Mouse (Mus musculus): ENCODE results near the gene Utp11. TPM values are rescaled to one million over a fixed set of nuclear protein-coding genes. Genes with fewer than 3 reads are reported as not detected.
"Not testable (repeated sequence)": the region's sequence is repeated elsewhere in the genome, so short reads cannot be mapped to it uniquely, and the experiment has no call there.

Gene Utp11
- 10 to 100 TPM; 21.7 to 25.4 TPM for total RNA-seq (2021)
- long read RNA-seq, experiment 1, transcript Utp11-201 (8 exons, 1,603 nt): major isoform, 43 of 50 reads
- long read RNA-seq, experiment 1, partial matches to known transcripts: 2 of 50 reads
- long read RNA-seq, experiment 1, other reads (novel, unspliced or antisense): 5 of 50 reads
- long read RNA-seq, experiment 2, transcript Utp11-201 (8 exons, 1,603 nt): major isoform, 32 of 34 reads
- long read RNA-seq, experiment 2, partial matches to known transcripts: 1 of 34 reads
- long read RNA-seq, experiment 2, other reads (novel, unspliced or antisense): 1 of 34 reads

- DNase-seq: peak; percentile 79
Observed at GRCm38 (mm10) chr4:124693135-124693894, at the start of gene Utp11. Gene Utp11 (minus strand): TSS chr4:124693600.

DNA sequence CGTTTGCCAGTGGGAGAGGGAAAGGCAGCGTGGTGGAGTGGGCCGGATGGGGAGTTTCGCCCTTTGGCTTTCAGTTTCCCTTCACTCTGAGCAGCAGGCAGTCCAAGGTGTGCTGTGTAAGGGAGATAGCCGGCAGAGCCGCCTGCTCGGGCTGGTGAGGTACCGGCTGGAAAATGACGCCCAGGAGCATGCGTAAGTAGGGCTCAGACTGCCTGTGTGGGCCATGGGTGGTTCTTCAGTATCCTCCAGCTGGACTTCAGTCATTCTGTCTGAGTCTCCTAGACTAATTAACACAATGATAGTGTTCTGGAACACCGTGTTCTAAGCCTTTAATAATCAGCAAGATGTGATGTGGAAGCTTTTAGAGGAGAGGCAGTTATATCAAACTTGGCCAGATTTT lies 49.4 kb upstream of the Utp11 start:
- DNase-seq: no peak

DNA sequence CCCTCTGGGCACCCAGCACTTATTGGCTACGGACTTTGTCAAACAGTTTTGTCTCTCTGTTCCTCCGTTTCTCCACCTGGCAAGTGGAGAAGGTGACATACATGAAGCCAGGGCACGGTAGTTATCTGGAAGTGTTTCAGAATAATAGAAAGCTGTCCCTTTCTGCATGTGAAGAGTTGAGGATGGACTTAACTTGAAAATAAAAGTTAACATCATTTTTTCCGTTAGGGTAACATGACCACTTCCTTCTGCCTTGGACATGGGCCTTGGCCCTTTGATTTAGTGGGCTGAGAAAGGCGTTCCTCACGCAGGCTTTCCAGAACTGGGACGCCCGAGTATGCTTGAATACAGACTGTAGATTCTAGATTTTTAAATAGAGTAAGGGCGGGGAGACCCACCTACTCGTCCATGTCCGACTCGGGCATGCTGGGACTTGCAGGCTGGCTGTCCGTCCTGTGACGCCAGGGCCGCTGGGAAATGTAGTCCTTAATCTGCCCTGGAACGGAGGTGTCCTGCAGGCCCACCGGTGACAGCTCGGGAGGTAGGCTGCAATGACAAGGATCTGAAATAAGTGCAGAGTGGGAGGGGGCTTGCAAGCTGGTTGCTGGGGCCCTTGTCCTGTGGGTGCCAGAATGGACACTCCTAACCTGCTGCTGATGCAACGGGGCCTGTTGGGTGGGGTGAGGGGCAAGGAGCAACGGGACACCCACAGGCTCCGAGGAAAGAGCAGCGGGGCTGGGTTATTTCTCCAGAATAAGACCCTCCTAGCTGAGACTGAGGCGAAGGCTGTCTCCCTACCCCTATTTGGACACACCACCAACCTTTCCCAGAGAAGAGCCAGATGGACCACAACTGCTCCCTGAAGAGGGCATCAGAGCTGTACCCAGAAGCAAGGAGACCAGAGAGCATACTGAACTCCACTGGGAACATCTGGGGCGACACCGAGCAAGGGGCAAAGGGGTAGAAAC lies 48.3 kb upstream of the Utp11 start, which contains the start of gene Inpp5b:
Gene Inpp5b (plus strand): TSS at position 475 of the 968 bp plus-strand sequence.
- DNase-seq: peak; percentile 71

GRCm38 (mm10) chr4:124738783-124739182 lies 45.4 kb upstream of the Utp11 start:
- DNase-seq: no peak

DNA sequence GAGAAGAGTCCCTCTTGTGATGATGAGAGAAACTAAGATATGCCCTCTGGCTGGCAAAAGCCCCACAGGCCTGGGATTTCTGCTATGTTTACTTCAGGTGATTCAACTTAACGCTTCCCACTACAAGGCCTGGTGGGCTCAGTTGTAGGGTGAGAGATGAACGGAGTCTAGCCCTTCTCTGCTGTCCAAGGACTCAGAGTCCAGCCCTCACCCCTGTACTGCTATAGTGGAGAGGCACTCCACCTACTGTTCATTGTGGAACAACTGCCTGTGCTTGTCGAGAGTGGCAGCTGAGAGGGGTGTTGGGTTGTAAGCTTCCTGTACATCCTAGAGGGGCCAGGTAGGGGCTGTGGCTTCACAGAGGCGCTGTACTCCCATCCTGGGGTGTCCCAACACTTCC lies 44.6 kb upstream of the Utp11 start:
- DNase-seq: no peak

- DNase-seq: no peak
Observed at GRCm38 (mm10) chr4:124737486-124737885, 44.1 kb upstream of the Utp11 start.

GRCm38 (mm10) chr4:124736952-124737351 lies 43.6 kb upstream of the Utp11 start:
- no peak for DNase-seq

GRCm38 (mm10) chr4:124726121-124726520 lies 32.7 kb upstream of the Utp11 start:
- no peak for DNase-seq

GRCm38 (mm10) chr4:124719101-124719500 lies 25.7 kb upstream of the Utp11 start:
- no peak for DNase-seq

GRCm38 (mm10) chr4:124714545-124715481 lies 21.4 kb upstream of the Utp11 start, which contains the start of gene Sf3a3:
Gene Sf3a3 (plus strand): TSS chr4:124714776.
- peak; percentile 89 for DNase-seq

DNA sequence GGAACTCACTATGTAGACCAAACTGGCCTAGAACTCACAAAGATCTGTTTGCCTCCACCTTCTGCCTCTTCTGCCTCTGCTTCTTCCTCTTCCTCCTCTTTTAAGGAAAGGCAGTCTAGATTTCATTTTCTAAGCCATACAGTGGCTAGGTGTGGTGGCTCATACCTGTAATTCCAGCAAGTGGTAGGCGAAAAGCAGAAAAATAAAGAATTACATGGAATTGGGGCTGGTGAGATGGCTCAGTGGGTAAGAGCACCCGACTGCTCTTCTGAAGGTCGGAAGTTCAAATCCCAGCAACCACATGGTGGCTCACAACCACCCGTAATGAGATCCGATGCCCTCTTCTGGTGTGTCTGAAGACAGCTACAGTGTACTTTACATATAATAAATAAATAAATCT lies 20.4 kb upstream of the Utp11 start:
- not testable (repeated sequence) for DNase-seq

DNA sequence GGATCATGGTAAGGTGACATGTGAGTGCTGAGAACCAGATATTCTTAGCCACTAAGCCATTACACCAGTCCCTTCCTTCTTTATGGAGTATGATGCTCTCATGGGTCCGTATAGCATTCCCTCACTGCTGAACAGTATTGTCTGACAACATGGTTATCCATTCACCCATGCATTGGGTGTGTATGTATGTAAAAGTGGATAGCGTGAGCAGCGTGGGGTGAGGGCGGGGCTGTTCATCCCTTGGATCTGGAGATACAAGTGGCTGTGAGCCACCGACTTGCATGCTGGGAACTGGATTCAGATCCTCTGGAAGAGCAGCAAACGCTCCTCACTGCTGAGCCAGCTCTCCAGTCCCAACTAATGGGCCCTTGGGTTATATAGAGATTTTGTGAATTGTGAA lies 19.2 kb upstream of the Utp11 start:
- DNase-seq: no peak

- no peak for DNase-seq
Observed at GRCm38 (mm10) chr4:124710776-124711291, 17.4 kb upstream of the Utp11 start.

DNA sequence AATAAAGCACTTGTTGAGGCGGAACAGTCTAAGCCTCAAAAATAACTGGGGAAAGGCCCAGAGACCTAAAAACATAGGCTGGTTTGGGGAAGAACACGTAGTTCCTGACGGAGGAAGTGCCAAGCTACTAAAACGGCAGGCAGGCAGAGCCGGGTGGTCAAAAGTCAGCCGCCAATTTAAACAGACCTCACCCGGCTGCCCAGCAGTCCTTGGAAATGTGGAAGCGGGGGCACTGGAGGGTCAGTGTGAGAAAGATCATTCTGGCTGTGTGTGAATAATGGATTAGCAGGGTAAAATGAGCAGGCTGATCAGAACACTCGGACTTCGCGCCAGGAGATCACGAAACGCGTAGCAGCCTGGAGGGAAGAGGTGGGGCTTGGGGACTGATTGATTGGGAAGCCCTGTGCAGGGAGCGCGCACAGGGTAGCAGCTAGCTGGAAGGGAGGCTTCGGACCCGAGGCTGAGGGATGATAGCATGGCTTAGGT lies 16.6 kb upstream of the Utp11 start:
- peak; percentile 43 for DNase-seq

DNA sequence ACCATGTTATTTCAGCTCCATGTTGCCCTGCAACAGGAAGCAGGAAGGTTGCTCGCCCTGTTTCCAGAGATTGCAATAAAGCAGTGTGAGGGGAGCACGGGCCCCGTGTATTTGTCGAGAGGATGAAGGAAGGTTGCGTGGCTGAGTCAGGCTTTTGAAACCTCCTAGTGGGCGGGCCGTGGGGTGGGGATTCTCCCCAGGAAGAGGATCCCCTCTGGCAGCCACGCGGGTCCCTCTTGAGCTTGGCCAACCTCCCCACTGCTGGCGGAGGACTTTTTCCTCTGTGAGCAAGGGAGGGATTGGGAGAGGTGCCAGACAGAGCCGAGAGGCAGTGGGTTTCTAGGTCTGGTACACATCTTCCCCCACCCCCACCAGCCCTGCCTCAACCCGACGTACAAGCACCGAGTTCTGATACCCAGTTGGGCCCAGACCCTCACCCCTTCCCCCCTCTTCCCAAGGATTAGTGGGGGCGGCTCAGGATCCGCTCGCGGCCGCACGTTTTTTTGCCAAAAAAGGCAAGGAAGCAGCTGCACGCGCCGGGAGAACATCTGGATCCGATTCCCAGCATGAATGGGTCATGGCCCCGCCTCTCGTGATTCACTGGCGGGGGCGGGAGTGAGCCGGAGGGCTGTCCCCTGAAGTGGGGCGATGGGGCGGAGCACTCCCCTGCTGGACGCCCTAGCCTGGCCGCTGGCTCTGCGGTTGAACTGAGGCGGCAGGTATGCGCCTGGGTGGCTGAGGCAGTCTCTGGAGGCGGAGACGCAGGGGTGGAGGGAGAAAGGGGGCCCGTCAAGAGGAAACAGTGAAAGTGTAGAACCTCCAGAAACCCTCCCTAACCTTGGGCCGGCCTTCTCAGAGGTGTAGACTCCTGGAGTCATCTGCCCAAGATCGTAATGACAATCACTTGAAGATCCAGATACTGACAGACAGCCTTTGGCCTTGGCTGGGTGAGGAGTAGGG lies 15.4 kb upstream of the Utp11 start:
- DNase-seq: peak; percentile 88

- not testable (repeated sequence) for DNase-seq
Observed at GRCm38 (mm10) chr4:124708200-124708517, 14.8 kb upstream of the Utp11 start.

DNA sequence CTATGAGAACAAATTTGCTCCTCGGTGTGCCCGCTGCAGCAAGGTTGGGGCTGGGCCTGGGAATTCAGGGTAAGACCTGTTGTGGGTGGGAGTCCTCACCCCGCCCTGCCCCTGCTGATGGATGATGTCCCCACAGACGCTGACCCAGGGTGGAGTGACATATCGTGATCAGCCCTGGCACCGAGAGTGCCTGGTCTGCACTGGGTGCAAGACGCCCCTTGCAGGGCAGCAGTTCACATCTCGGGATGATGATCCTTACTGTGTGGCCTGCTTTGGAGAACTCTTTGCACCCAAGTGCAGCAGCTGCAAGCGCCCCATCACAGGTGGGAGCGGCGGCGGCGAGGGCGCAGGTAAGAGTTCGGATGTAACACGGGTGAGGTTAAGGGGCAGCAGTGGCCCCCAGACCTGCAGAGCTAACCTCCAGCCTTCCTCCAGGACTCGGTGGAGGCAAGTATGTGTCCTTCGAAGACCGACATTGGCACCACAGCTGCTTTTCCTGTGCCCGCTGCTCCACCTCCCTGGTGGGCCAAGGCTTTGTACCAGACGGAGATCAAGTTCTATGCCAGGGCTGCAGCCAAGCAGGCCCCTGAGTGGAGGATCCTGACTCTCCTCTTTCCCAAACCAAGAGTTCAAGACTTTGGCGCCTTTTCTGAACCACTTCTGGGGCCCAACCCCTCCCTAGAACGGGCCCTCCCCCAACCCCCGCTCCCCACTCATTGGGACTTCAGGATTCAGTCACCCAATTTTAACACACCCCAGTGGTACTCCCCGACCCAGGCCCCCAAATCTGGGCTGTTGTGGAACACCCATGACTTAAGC lies 14.2 kb upstream of the Utp11 start:
- not testable (repeated sequence) for DNase-seq

DNA sequence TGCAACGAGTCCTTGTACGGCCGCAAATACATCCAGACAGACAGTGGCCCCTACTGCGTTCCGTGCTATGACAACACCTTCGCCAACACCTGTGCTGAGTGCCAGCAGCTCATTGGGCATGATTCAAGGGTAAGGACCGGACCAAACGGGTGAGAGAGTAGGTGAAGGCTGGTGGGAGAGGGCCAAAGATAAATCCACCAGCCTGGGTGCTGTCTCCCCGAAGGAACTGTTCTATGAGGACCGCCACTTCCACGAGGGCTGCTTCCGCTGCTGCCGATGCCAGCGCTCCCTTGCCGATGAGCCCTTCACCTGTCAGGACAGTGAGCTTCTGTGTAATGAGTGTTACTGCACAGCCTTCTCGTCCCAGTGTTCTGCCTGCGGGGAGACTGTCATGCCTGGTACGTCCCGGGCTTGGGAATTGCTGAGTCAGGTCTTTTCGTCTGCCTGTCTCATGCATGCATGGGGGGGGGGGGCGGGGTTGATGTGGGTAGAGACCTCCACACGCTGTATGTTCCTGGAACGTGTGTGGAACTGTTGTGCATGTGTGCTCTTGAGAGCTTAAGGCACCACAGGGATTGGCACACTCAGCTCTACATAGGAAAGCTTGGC lies 12.4 kb upstream of the Utp11 start:
- no peak for DNase-seq
